Mouse (Mus musculus) lung, adult 2 months (tissue): Measurements from ENCODE around the gene Neu3.

Source experiments
- CTCF ChIP-seq: fragments of 200-500 bp; IDR thresholded peaks from 2 replicates; pipeline ENCODE4 v1.5.1; 2011; ENCODE audit warnings: mild to moderate bottlenecking, low read length, control low read depth; ENCODE audit not compliant: insufficient read depth
- POLR2A ChIP-seq: fragments of 200-500 bp; IDR thresholded peaks from 2 replicates; pipeline ENCODE4 v1.6.1; 2011; ENCODE audit warnings: low read depth, mild to moderate bottlenecking, control low read depth, low read length, borderline replicate concordance; ENCODE audit errors: extremely low read depth

- TF ChIP-seq POLR2A (no peak), CTCF (no peak)
Observed at GRCm38 (mm10) chr7:99853350-99853749, 25.1 kb upstream of the Neu3 start.
